Mouse (Mus musculus) heart, embryonic 15.5 days (tissue): ENCODE data around the gene Pard3. TPM values are rescaled to one million over a fixed set of nuclear protein-coding genes. Genes with fewer than 3 reads are reported as not detected.

Experiments
- ATAC-seq: fragments of 200-750 bp; cut with Nextera tagmentation; replicated peaks from 2 replicates; pipeline ENCODE4 v1.8.0; 2017; ENCODE audit warnings: low read depth, moderate TSS enrichment; ENCODE audit not compliant: insufficient number of reproducible peaks, insufficient read depth, low FRiP score
- H3K27ac ChIP-seq: fragments of 300-500 bp; sonication (generic); 2 replicates; pipeline ENCODE4 v1.5.1; 2015; ENCODE audit warnings: mild to moderate bottlenecking, inconsistent platforms
- H3K27me3 ChIP-seq: fragments of 300-500 bp; sonication (generic); 2 replicates; pipeline ENCODE4 v1.6.1; 2015; ENCODE audit warnings: inconsistent platforms
- H3K36me3 ChIP-seq: fragments of 300-500 bp; sonication (generic); 2 replicates; pipeline ENCODE4 v1.6.1; 2015; ENCODE audit warnings: mild to moderate bottlenecking, inconsistent platforms
- H3K4me1 ChIP-seq: fragments of 300-500 bp; sonication (generic); replicated peaks from 2 replicates; pipeline ENCODE4 v1.6.1; 2015; ENCODE audit warnings: inconsistent platforms
- H3K4me2 ChIP-seq: fragments of 300-500 bp; sonication (generic); 2 replicates; pipeline ENCODE4 v1.6.1; 2015; ENCODE audit warnings: inconsistent platforms, mild to moderate bottlenecking, moderate library complexity
- H3K4me3 ChIP-seq: fragments of 300-500 bp; sonication (generic); 2 replicates; pipeline ENCODE4 v1.5.1; 2015; ENCODE audit warnings: mild to moderate bottlenecking, inconsistent platforms
- H3K9ac ChIP-seq: fragments of 300-500 bp; sonication (generic); 2 replicates; pipeline ENCODE4 v1.6.1; 2015; ENCODE audit warnings: mild to moderate bottlenecking, inconsistent platforms
- H3K9me3 ChIP-seq: fragments of 300-500 bp; sonication (generic); replicated peaks from 2 replicates; pipeline ENCODE4 v1.6.1; 2016; ENCODE audit warnings: inconsistent platforms
- WGBS: fragments of 180-500 bp; shearing (Covaris S2); methylation state at CpG from one replicate; pipeline ENCODE4 v1.1.7; 2015; ENCODE audit warnings: mixed read lengths; 5-methylcytosine and 5-hydroxymethylcytosine counted together
- polyA plus RNA-seq: library from polyadenylated mRNA; unstranded; fragments of >200 nt; fragmentation: Nextera tagmentation; extraction: Ambion mirVana; gene quantifications from 2 replicates; pipeline ENCODE4 v1.2.1, GENCODE M21; 2015

The Pard3 gene
- polyA plus RNA-seq, 1 experiment from 2014 or later: 14.9 TPM

- no peak for ATAC-seq
- no peak overlapping the region for H3K9ac ChIP-seq
- H3K4me3 ChIP-seq: no peak overlapping the region
- no peak overlapping the region for H3K27ac ChIP-seq
- H3K27me3 ChIP-seq: no peaks in the 10 kb centered on the region
- no peaks in the 10 kb centered on the region for H3K36me3 ChIP-seq
- WGBS: 88% methylated on average over 3 of the region's 3 CpGs
- H3K4me2 ChIP-seq: no peak overlapping the region
- H3K4me1 ChIP-seq: no peaks in the 10 kb centered on the region
- no peaks in the 10 kb centered on the region for H3K9me3 ChIP-seq
Measured at GRCm38 (mm10) chr8:127655559-127655958, 591.9 kb downstream of the Pard3 start.

Other genes starting within 250 kb of the Pard3 start
- 183 TPM in 2 replicates for gene Tomm20, start 118.0 kb upstream of the Pard3 start, polyA plus RNA-seq
- 11.6 and 12.0 TPM in 2 replicates for gene Rbm34, start 92.8 kb upstream of the Pard3 start, polyA plus RNA-seq